Mouse (Mus musculus) common myeloid progenitor, adult 5-6 weeks (primary cell): Measurements from ENCODE around the gene Fbxo34. TPM values are rescaled to one million over a fixed set of nuclear protein-coding genes. Genes with fewer than 3 reads are reported as not detected.

Experiments used
- ATAC-seq: replicated peaks from 2 replicates; pipeline ENCODE4 v1.8.0; 2016; ENCODE audit warnings: low read depth, mild to moderate bottlenecking, moderate TSS enrichment, inconsistent platforms; ENCODE audit not compliant: poor library complexity, severe bottlenecking
- total RNA-seq: library from RNA; stranded (forward); fragments of 200-1000, 187-1606 nt; gene quantifications from 2 replicates; pipeline ENCODE4 v1.2.3, GENCODE M21; 2017

The Fbxo34 gene
- total RNA-seq, 1 experiment from 2014 or later = 29.1 TPM

GRCm38 (mm10) chr14:47472359-47472742 lies 22.1 kb downstream of the Fbxo34 start:
- ATAC-seq = peak; percentile 81

GRCm38 (mm10) chr14:47472743-47473546 lies 22.7 kb downstream of the Fbxo34 start:
- ATAC-seq = peak; percentile 86

- no peak for ATAC-seq
Measured at GRCm38 (mm10) chr14:47473891-47474290, 23.7 kb downstream of the Fbxo34 start.

- no peak for ATAC-seq
Measured at GRCm38 (mm10) chr14:47474571-47475254, 24.5 kb downstream of the Fbxo34 start.

- ATAC-seq = no peak
Measured at GRCm38 (mm10) chr14:47476266-47476665, 26.0 kb downstream of the Fbxo34 start.

- no peak for ATAC-seq
Measured at GRCm38 (mm10) chr14:47477711-47478110, 27.5 kb downstream of the Fbxo34 start.

GRCm38 (mm10) chr14:47482200-47482599 lies 32.0 kb downstream of the Fbxo34 start:
- peak; percentile 29; the same call in 1 of the 2 replicates for ATAC-seq

GRCm38 (mm10) chr14:47483099-47483498 lies 32.9 kb downstream of the Fbxo34 start:
- ATAC-seq = no peak

- peak; percentile 25; the same call in 1 of the 2 replicates for ATAC-seq
Measured at GRCm38 (mm10) chr14:47488732-47489131, 38.5 kb downstream of the Fbxo34 start.

GRCm38 (mm10) chr14:47489310-47490097 lies 39.3 kb downstream of the Fbxo34 start:
- no peak for ATAC-seq

- ATAC-seq = no peak
Measured at GRCm38 (mm10) chr14:47490732-47491131, 40.5 kb downstream of the Fbxo34 start.

- ATAC-seq = no peak
Measured at GRCm38 (mm10) chr14:47493592-47494361, 43.6 kb downstream of the Fbxo34 start.

GRCm38 (mm10) chr14:47495951-47496350 lies 45.7 kb downstream of the Fbxo34 start:
- no peak for ATAC-seq

GRCm38 (mm10) chr14:47497166-47497565 lies 46.9 kb downstream of the Fbxo34 start:
- ATAC-seq = no peak

- no peak for ATAC-seq
Measured at GRCm38 (mm10) chr14:47498632-47499031, 48.4 kb downstream of the Fbxo34 start.

- no peak for ATAC-seq
Measured at GRCm38 (mm10) chr14:47504036-47504435, 53.8 kb downstream of the Fbxo34 start.

GRCm38 (mm10) chr14:47506676-47507075 lies 56.5 kb downstream of the Fbxo34 start:
- no peak for ATAC-seq

- ATAC-seq = no peak
Measured at GRCm38 (mm10) chr14:47508035-47508434, 57.8 kb downstream of the Fbxo34 start.

GRCm38 (mm10) chr14:47510244-47510643 lies 60.0 kb downstream of the Fbxo34 start:
- no peak for ATAC-seq

- ATAC-seq = peak; percentile 43
Measured at GRCm38 (mm10) chr14:47513606-47514005, 63.4 kb downstream of the Fbxo34 start.
